Mouse (Mus musculus) heart, postnatal 4 days (tissue): ENCODE results near the gene Rasgrp2. TPM values are rescaled to one million over a fixed set of nuclear protein-coding genes. Genes with fewer than 3 reads are reported as not detected.
A peak's percentile ranks its signal among the peaks of the same experiment; 100 is the strongest.

ENCODE experiments used
- DNase-seq: peaks from one replicate; pipeline ENCODE4 v3.0.0; 2021
- total RNA-seq, 2 experiments: library from RNA; stranded (reverse); gene quantifications; 2 replicates each; pipeline ENCODE4 v1.2.3; 2021

Gene Rasgrp2
- total RNA-seq, 2 experiments from 2014 or later = 42.6 to 45.1 TPM

GRCm38 (mm10) chr19:6383470-6383869 lies 15.7 kb upstream of the Rasgrp2 start:
- DNase-seq = no peak

GRCm38 (mm10) chr19:6384128-6384527 lies 15.0 kb upstream of the Rasgrp2 start, which contains the start of gene Pygm:
Gene Pygm (plus strand): TSS chr19:6384399.
- peak; percentile 93 for DNase-seq

- DNase-seq = peak; percentile 38
These were observed 14.2 kb upstream of the Rasgrp2 start for GRCm38 (mm10) chr19:6384954-6385353.

GRCm38 (mm10) chr19:6385419-6385818 lies 13.7 kb upstream of the Rasgrp2 start:
- DNase-seq = no peak

- DNase-seq = no peak
These were observed 13.3 kb upstream of the Rasgrp2 start for GRCm38 (mm10) chr19:6385821-6386220.

GRCm38 (mm10) chr19:6386234-6386633 lies 12.9 kb upstream of the Rasgrp2 start:
- no peak for DNase-seq

- DNase-seq = peak; percentile 70
These were observed 11.1 kb upstream of the Rasgrp2 start for GRCm38 (mm10) chr19:6388006-6388405.

- no peak for DNase-seq
These were observed 9.3 kb upstream of the Rasgrp2 start for GRCm38 (mm10) chr19:6389803-6390202.

- no peak for DNase-seq
These were observed 8.9 kb upstream of the Rasgrp2 start for GRCm38 (mm10) chr19:6390251-6390650.

GRCm38 (mm10) chr19:6392743-6393393 lies 6.3 kb upstream of the Rasgrp2 start:
- no peak for DNase-seq

GRCm38 (mm10) chr19:6393637-6394036 lies 5.5 kb upstream of the Rasgrp2 start:
- no peak for DNase-seq

GRCm38 (mm10) chr19:6396237-6396636 lies 2.9 kb upstream of the Rasgrp2 start:
- DNase-seq = no peak

- DNase-seq = no peak
These were observed 1.4 kb upstream of the Rasgrp2 start for GRCm38 (mm10) chr19:6397582-6398249.

GRCm38 (mm10) chr19:6398447-6399284 lies 474 bp upstream of the Rasgrp2 start:
- peak; percentile 84 for DNase-seq

GRCm38 (mm10) chr19:6400096-6401086 lies 1.3 kb downstream of the Rasgrp2 start:
- DNase-seq = no peak

GRCm38 (mm10) chr19:6401131-6401815 lies 2.1 kb downstream of the Rasgrp2 start:
- peak; percentile 89 for DNase-seq

- DNase-seq = peak; percentile 53
These were observed 2.8 kb downstream of the Rasgrp2 start for GRCm38 (mm10) chr19:6401951-6402350.

GRCm38 (mm10) chr19:6403869-6404268 lies 4.7 kb downstream of the Rasgrp2 start:
- no peak for DNase-seq

GRCm38 (mm10) chr19:6405433-6405832 lies 6.3 kb downstream of the Rasgrp2 start:
- DNase-seq = no peak

GRCm38 (mm10) chr19:6407109-6407508 lies 8.0 kb downstream of the Rasgrp2 start:
- no peak for DNase-seq

- no peak for DNase-seq
These were observed 8.8 kb downstream of the Rasgrp2 start for GRCm38 (mm10) chr19:6407816-6408510.
